Mouse (Mus musculus): ENCODE measurements around the gene Cdkn1c. TPM values are rescaled to one million over a fixed set of nuclear protein-coding genes. Genes with fewer than 3 reads are reported as not detected.

The Cdkn1c gene
- polyA plus RNA-seq, 1 experiment from 2014 or later: 173 TPM

DNA sequence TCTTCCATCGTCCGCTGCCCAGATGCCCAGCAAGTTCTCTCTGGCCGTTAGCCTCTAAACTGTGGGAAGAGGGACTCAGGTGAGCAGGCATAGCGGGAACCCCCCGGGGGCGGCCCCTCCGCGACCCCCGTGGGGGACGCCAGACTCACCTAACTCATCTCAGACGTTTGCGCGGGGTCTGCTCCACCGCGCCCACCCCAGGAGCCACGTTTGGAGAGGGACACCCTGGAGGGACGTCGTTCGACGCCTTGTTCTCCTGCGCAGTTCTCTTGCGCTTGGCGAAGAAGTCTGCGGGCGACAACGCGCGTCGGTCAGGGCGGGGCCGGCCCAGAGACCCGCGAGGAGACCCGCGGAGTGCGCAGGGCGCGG, 1.9 kb downstream of the Cdkn1c start:
- Histone ChIP-seq H3K9ac (ENCODE audit: low read depth, low read length) (peak overlapping the region; percentile 31), H3K9me3 (replicated peaks; ENCODE audit: control insufficient read depth, low read length) (peaks cover 22% of the 10 kb centered on the region), H3K36me3 (ENCODE audit: control insufficient read depth, insufficient read depth) (no peaks in the 10 kb centered on the region), H3K27me3 (ENCODE audit: control insufficient read depth, insufficient read depth, low read depth, low read length) (peaks cover 32% of the 10 kb centered on the region), H3K4me1 (ENCODE audit: control insufficient read depth, low read depth, low read length) (peaks cover 7% of the 10 kb centered on the region), H3K27ac (ENCODE audit: low read length) (no peak overlapping the region), H3K4me2 (ENCODE audit: low read depth, low read length) (peak overlapping the region; percentile 67), H3K4me3 (ENCODE audit: low read depth, low read length) (peak overlapping the region; percentile 54)
- ATAC-seq (ENCODE audit: low read depth): no peak
- WGBS (ENCODE audit: insufficient replicate concordance): 23% methylated on average over 38 of the region's 38 CpGs

DNA sequence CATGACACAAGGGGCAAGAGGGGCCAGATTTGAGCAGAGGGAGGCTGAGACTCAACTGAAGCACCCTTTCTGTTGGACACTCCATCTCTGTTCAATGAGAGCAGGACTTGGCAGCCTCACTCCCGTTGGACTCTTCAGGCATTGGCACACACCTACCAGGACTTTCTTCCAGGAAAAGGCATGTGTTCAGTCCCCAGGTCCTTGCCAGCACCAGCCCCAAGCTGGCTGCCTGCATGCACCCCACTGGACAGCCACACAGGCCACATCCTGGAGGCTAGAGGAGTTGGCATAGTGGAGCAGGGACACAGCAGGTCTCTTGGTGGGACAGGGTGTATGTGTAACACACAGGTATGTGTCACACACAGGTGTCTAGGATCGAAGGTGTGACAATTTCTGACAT, 13.7 kb downstream of the Cdkn1c start:
- H3K27me3 ChIP-seq (ENCODE audit: control insufficient read depth, insufficient read depth, low read depth, low read length): peaks cover 48% of the 10 kb centered on the region
- H3K9me3 ChIP-seq (replicated peaks; ENCODE audit: control insufficient read depth, low read length): no peaks in the 10 kb centered on the region
- H3K27ac ChIP-seq (ENCODE audit: low read length): no peak overlapping the region
- no peaks in the 10 kb centered on the region for H3K36me3 ChIP-seq (ENCODE audit: control insufficient read depth, insufficient read depth)
- H3K4me1 ChIP-seq (ENCODE audit: control insufficient read depth, low read depth, low read length): no peaks in the 10 kb centered on the region
- no peak for ATAC-seq (ENCODE audit: low read depth)
- no peak overlapping the region for H3K4me3 ChIP-seq (ENCODE audit: low read depth, low read length)
- no peak overlapping the region for H3K9ac ChIP-seq (ENCODE audit: low read depth, low read length)
- H3K4me2 ChIP-seq (ENCODE audit: low read depth, low read length): no peak overlapping the region
- WGBS (ENCODE audit: insufficient replicate concordance): 34% methylated on average over 2 of the region's 2 CpGs

DNA sequence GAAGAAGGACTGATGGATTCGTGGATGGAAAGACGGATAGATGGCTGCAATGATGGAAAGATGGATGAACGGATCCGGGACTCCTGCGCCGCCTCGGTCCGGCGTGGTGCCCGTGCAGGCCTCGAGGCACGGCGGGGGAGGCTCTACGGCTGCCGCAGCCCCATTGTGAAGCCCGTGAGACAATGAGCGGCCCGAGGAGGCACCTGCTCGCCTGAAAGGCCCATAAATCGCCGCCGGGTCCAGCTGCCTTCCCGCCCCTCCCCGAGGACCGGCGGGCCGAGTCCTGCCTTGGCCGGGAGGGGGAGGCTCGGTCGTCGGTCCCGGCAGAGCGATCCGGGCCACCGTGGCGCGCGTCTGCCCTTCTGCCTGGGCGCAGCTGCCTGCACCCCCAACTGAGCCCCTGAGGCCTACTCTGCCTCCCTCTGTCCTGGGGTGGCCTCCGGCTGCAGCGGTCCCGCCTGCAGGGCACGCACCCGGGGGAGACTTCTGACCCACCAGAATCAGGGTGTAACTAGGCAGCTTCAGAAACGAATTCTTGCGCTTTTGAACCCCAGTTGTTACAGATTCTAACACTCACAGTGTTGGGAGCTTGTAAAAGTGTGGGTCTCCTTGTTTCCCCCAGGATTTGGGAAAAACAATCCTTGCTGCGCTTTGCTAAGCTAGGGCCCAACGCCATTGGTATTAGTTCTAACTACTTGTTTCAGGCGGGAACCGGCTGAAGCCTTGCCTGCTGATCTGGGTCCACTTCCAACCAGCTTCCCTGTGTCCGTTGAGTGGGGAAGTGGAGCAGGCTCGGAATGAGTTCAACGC, 15.0 kb downstream of the Cdkn1c start:
- ATAC-seq (ENCODE audit: low read depth): no peak
- Histone ChIP-seq H3K4me1 (ENCODE audit: control insufficient read depth, low read depth, low read length) (no peaks in the 10 kb centered on the region), H3K9me3 (replicated peaks; ENCODE audit: control insufficient read depth, low read length) (no peaks in the 10 kb centered on the region), H3K4me3 (ENCODE audit: low read depth, low read length) (peak overlapping the region; percentile 35), H3K27ac (ENCODE audit: low read length) (no peak overlapping the region), H3K9ac (ENCODE audit: low read depth, low read length) (no peak overlapping the region), H3K4me2 (ENCODE audit: low read depth, low read length) (peak overlapping the region; percentile 42), H3K27me3 (ENCODE audit: control insufficient read depth, insufficient read depth, low read depth, low read length) (peaks cover 48% of the 10 kb centered on the region), H3K36me3 (ENCODE audit: control insufficient read depth, insufficient read depth) (no peaks in the 10 kb centered on the region)
- 9% methylated on average over 52 of the region's 53 CpGs for WGBS (ENCODE audit: insufficient replicate concordance)

- Histone ChIP-seq H3K4me2 (ENCODE audit: low read depth, low read length) (peak overlapping the region; percentile 42), H3K4me1 (ENCODE audit: control insufficient read depth, low read depth, low read length) (no peaks in the 10 kb centered on the region), H3K9me3 (replicated peaks; ENCODE audit: control insufficient read depth, low read length) (no peaks in the 10 kb centered on the region), H3K9ac (ENCODE audit: low read depth, low read length) (no peak overlapping the region), H3K4me3 (ENCODE audit: low read depth, low read length) (peak overlapping the region; percentile 35), H3K27me3 (ENCODE audit: control insufficient read depth, insufficient read depth, low read depth, low read length) (peaks cover 48% of the 10 kb centered on the region), H3K27ac (ENCODE audit: low read length) (no peak overlapping the region), H3K36me3 (ENCODE audit: control insufficient read depth, insufficient read depth) (no peaks in the 10 kb centered on the region)
- ATAC-seq (ENCODE audit: low read depth): no peak
- WGBS (ENCODE audit: insufficient replicate concordance): 6% methylated on average over 55 of the region's 55 CpGs
Observed at GRCm38 (mm10) chr7:143444955-143445648, 15.7 kb downstream of the Cdkn1c start.

- Histone ChIP-seq H3K4me1 (ENCODE audit: control insufficient read depth, low read depth, low read length) (no peaks in the 10 kb centered on the region), H3K9ac (ENCODE audit: low read depth, low read length) (no peak overlapping the region), H3K27ac (ENCODE audit: low read length) (no peak overlapping the region), H3K36me3 (ENCODE audit: control insufficient read depth, insufficient read depth) (no peaks in the 10 kb centered on the region), H3K27me3 (ENCODE audit: control insufficient read depth, insufficient read depth, low read depth, low read length) (peaks cover 48% of the 10 kb centered on the region), H3K4me3 (ENCODE audit: low read depth, low read length) (no peak overlapping the region), H3K4me2 (ENCODE audit: low read depth, low read length) (no peak overlapping the region), H3K9me3 (replicated peaks; ENCODE audit: control insufficient read depth, low read length) (no peaks in the 10 kb centered on the region)
- no peak for ATAC-seq (ENCODE audit: low read depth)
- WGBS (ENCODE audit: insufficient replicate concordance): 30% methylated on average over 8 of the region's 8 CpGs
Observed at GRCm38 (mm10) chr7:143444580-143444954, 16.3 kb downstream of the Cdkn1c start.

- Histone ChIP-seq H3K9me3 (replicated peaks; ENCODE audit: control insufficient read depth, low read length) (no peaks in the 10 kb centered on the region), H3K27me3 (ENCODE audit: control insufficient read depth, insufficient read depth, low read depth, low read length) (peaks cover 38% of the 10 kb centered on the region), H3K27ac (ENCODE audit: low read length) (no peak overlapping the region), H3K9ac (ENCODE audit: low read depth, low read length) (no peak overlapping the region), H3K4me1 (ENCODE audit: control insufficient read depth, low read depth, low read length) (no peaks in the 10 kb centered on the region), H3K4me3 (ENCODE audit: low read depth, low read length) (no peak overlapping the region), H3K4me2 (ENCODE audit: low read depth, low read length) (no peak overlapping the region), H3K36me3 (ENCODE audit: control insufficient read depth, insufficient read depth) (no peaks in the 10 kb centered on the region)
- ATAC-seq (ENCODE audit: low read depth): no peak
- 57% methylated on average over 1 of the region's 1 CpGs for WGBS (ENCODE audit: insufficient replicate concordance)
Observed at GRCm38 (mm10) chr7:143438965-143439364, 21.9 kb downstream of the Cdkn1c start.

DNA sequence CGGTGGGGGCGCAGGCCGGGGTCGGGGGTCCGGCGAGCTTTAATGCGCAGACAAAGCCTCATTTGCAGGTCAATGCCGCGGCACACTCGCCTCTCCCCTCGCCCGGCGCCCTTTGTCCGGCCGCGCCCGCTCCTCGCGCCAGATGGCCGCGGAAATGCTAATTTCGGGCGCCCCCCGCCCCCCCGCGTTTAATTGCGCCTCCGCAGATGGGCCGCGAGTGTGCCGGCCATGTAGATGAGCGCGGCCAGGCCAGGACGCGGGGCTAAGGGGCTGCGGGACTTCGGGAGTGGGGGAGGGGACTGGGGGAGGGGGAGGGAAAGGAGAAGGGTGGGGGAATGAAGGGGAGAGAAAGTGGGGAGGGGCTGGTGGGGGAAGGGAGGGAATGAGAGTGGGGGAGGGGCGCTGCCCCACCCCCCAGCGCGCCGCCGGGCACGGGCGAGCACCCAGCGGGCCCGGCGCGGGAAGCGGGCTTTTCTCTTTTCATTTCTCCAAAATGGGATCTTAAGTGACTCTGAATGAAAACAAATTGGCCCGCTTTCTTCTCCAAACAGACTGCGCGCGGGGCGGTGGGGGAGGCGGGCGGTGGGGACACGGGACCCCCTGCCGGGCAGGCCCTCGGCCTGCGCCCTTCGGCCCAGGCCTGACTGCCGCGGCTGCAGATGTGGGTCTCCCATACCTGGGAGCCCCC, 22.8 kb downstream of the Cdkn1c start:
- ATAC-seq (ENCODE audit: low read depth): no peak
- H3K27ac ChIP-seq (ENCODE audit: low read length): no peak overlapping the region
- WGBS (ENCODE audit: insufficient replicate concordance): 9% methylated on average over 61 of the region's 63 CpGs

GRCm38 (mm10) chr7:143437231-143437893, 23.5 kb downstream of the Cdkn1c start:
- Histone ChIP-seq H3K27me3 (ENCODE audit: control insufficient read depth, insufficient read depth, low read depth, low read length) (peaks cover 29% of the 10 kb centered on the region), H3K36me3 (ENCODE audit: control insufficient read depth, insufficient read depth) (no peaks in the 10 kb centered on the region), H3K27ac (ENCODE audit: low read length) (no peak overlapping the region), H3K4me2 (ENCODE audit: low read depth, low read length) (peak overlapping the region; percentile 58), H3K4me1 (ENCODE audit: control insufficient read depth, low read depth, low read length) (no peaks in the 10 kb centered on the region), H3K9ac (ENCODE audit: low read depth, low read length) (peak overlapping the region; percentile 10; the same call in 1 of the 2 replicates), H3K9me3 (replicated peaks; ENCODE audit: control insufficient read depth, low read length) (no peaks in the 10 kb centered on the region), H3K4me3 (ENCODE audit: low read depth, low read length) (peak overlapping the region; percentile 37)
- WGBS (ENCODE audit: insufficient replicate concordance): 16% methylated on average over 18 of the region's 18 CpGs
- no peak for ATAC-seq (ENCODE audit: low read depth)

More for the DNA sequence above, 22.8 kb downstream of the Cdkn1c start:
- peak overlapping the region; percentile 10; the same call in 1 of the 2 replicates for H3K9ac ChIP-seq (ENCODE audit: low read depth, low read length)
- peak overlapping the region; percentile 58 for H3K4me2 ChIP-seq (ENCODE audit: low read depth, low read length)
- no peaks in the 10 kb centered on the region for H3K4me1 ChIP-seq (ENCODE audit: control insufficient read depth, low read depth, low read length)
- H3K36me3 ChIP-seq (ENCODE audit: control insufficient read depth, insufficient read depth): no peaks in the 10 kb centered on the region
- no peaks in the 10 kb centered on the region for H3K9me3 ChIP-seq (replicated peaks; ENCODE audit: control insufficient read depth, low read length)
- peak overlapping the region; percentile 37 for H3K4me3 ChIP-seq (ENCODE audit: low read depth, low read length)
- peaks cover 31% of the 10 kb centered on the region for H3K27me3 ChIP-seq (ENCODE audit: control insufficient read depth, insufficient read depth, low read depth, low read length)

Measured in liver, embryonic 16.5 days (tissue).